Mouse (Mus musculus) myocyte (in vitro differentiated cells): ENCODE results near the gene Aars. TPM values are rescaled to one million over a fixed set of nuclear protein-coding genes. Genes with fewer than 3 reads are reported as not detected.
A peak's percentile ranks its signal among the peaks of the same experiment; 100 is the strongest.

Experiments
- H3K27me3 ChIP-seq: one replicate; pipeline ENCODE4 v1.6.1; 2011; ENCODE audit not compliant: control insufficient read depth, insufficient read depth, insufficient read length
- H3K36me3 ChIP-seq: one replicate; pipeline ENCODE4 v1.6.1; 2011; ENCODE audit not compliant: control insufficient read depth, insufficient read depth
- H3K4me2 ChIP-seq: one replicate; pipeline ENCODE4 v1.6.1; 2011; ENCODE audit warnings: low read depth, control low read depth
- H3K4me3 ChIP-seq: one replicate; pipeline ENCODE4 v1.5.1; 2011; ENCODE audit warnings: mild to moderate bottlenecking, control low read depth, moderate library complexity
- H3K79me2 ChIP-seq: one replicate; pipeline ENCODE4 v1.6.1; 2011; ENCODE audit not compliant: control insufficient read depth, insufficient read depth
- H3ac ChIP-seq: one replicate; pipeline ENCODE4 v1.6.1; 2011; ENCODE audit not compliant: control insufficient read depth, insufficient read length
- CEBPB ChIP-seq: IDR thresholded peaks from 2 replicates; pipeline ENCODE4 v1.6.1; 2011; ENCODE audit warnings: mild to moderate bottlenecking, moderate library complexity; ENCODE audit not compliant: poor library complexity, insufficient read depth, severe bottlenecking
- E2F4 ChIP-seq: IDR thresholded peaks from one replicate; pipeline ENCODE4 v1.6.1; 2011; ENCODE audit warnings: mild to moderate bottlenecking, control low read depth, moderate library complexity; ENCODE audit not compliant: insufficient read depth
- MAX ChIP-seq: IDR thresholded peaks from one replicate; pipeline ENCODE4 v1.6.1; 2011; ENCODE audit warnings: low read depth, mild to moderate bottlenecking, control low read depth
- MYOD1 ChIP-seq, 3 experiments: IDR thresholded peaks; one replicate each; pipeline ENCODE4 v1.6.1; 2011; ENCODE audit warnings: control low read depth in 2 of 3, low read depth in 2 of 3, mild to moderate bottlenecking in 2 of 3, moderate library complexity in 1 of 3; ENCODE audit not compliant: insufficient read length in 2 of 3, control insufficient read depth in 1 of 3
- MYOG ChIP-seq, 3 experiments: IDR thresholded peaks; one replicate each; pipeline ENCODE4 v1.6.1; 2011; ENCODE audit warnings: control low read depth in 2 of 3, low read depth in 2 of 3, mild to moderate bottlenecking in 2 of 3; ENCODE audit not compliant: insufficient read length in 2 of 3, control insufficient read depth in 1 of 3, insufficient read depth in 1 of 3
- POLR2A ChIP-seq: IDR thresholded peaks from one replicate; pipeline ENCODE4 v1.6.1; 2011; ENCODE audit warnings: low read depth, mild to moderate bottlenecking, control low read depth, moderate library complexity; ENCODE audit not compliant: insufficient read length
- POLR2AphosphoS2 ChIP-seq: IDR thresholded peaks from one replicate; pipeline ENCODE4 v1.6.1; 2011; ENCODE audit warnings: low read depth, control low read depth; ENCODE audit not compliant: insufficient read length
- REST ChIP-seq: IDR thresholded peaks from one replicate; pipeline ENCODE4 v1.6.1; 2011; ENCODE audit warnings: mild to moderate bottlenecking, control low read depth, moderate library complexity; ENCODE audit not compliant: insufficient read depth, insufficient read length
- SRF ChIP-seq: IDR thresholded peaks from one replicate; pipeline ENCODE4 v1.6.1; 2011; ENCODE audit warnings: low read depth; ENCODE audit not compliant: control insufficient read depth, insufficient read length
- TCF12 ChIP-seq: IDR thresholded peaks from one replicate; pipeline ENCODE4 v1.6.1; 2011; ENCODE audit warnings: mild to moderate bottlenecking, control low read depth; ENCODE audit not compliant: poor library complexity, insufficient read depth, severe bottlenecking
- TCF3 ChIP-seq: IDR thresholded peaks from one replicate; pipeline ENCODE4 v1.6.1; 2011; ENCODE audit warnings: low read depth, control low read depth; ENCODE audit not compliant: insufficient read length
- USF1 ChIP-seq: IDR thresholded peaks from one replicate; pipeline ENCODE4 v1.6.1; 2011; ENCODE audit warnings: low read depth, mild to moderate bottlenecking, control low read depth, moderate library complexity
- polyA plus RNA-seq: library from polyadenylated mRNA; unstranded; fragments of >200 nt; fragmentation: generic; extraction: Trizol; gene quantifications from one replicate; pipeline ENCODE4 v1.2.1, GENCODE M21; 2012; ENCODE audit warnings: missing spikeins

The Aars gene
- polyA plus RNA-seq, 1 experiment, result 340 TPM

DNA sequence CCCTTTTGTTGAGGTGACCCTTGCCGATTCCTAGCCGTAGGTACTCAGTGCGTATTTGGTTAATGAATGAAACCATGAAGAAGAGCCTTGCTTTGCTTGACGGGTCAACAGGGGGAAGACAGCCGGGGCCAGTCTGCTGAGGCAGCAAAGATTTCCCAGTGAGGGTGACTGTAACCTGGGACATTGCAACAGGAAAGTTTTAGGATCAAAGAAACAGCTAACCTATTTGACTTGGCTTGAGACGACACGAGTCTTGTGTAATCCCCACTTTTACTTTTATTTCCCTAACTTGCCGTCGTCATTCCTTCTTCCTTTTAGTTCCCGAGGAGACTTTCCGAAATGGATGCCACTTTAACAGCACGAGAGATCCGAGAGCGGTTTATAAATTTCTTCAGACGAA lies 3.6 kb downstream of the Aars start:
- Histone ChIP-seq H3K79me2 (peaks cover 35% of the 10 kb centered on the region), H3K36me3 (peaks cover 66% of the 10 kb centered on the region), H3K27me3 (no peaks in the 10 kb centered on the region), H3K4me3 (peak overlapping the region; percentile 81), H3ac (no peak overlapping the region), H3K4me2 (peak overlapping the region; percentile 96)
- TF ChIP-seq MYOG (IDR thresholded peaks at IDR 0.05; ENCODE audit: control insufficient read depth in 1 of 3, insufficient read depth in 1 of 3, insufficient read length in 2 of 3, low read depth in 2 of 3) (no peak), POLR2A (no peak), REST (no peak), E2F4 (no peak), SRF (no peak), TCF3 (no peak), POLR2AphosphoS2 (no peak), MAX (no peak)

DNA sequence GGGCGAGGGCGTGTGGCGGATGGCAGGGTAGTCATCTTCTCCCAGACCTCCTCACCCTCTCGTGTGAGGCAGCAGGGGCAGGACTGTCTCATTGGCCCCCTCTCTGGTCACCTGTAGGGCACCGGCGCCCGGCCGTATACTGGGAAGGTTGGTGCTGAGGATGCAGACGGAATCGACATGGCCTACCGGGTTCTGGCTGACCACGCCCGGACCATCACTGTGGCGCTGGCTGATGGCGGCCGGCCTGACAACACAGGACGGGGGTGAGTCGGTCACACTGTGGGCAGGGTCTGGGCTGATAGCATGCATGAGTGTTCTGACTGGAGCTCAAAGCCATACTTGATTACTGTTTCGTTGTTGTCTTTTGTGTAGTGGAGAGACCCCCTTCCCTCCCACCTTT lies 9.6 kb downstream of the Aars start:
- peak; percentile 69 for TF ChIP-seq POLR2AphosphoS2
- TF ChIP-seq SRF, result no peak
- peak; percentile 18 for TF ChIP-seq POLR2A
- no peak overlapping the region for H3ac ChIP-seq
- no peaks in the 10 kb centered on the region for H3K27me3 ChIP-seq
- no peaks in the 10 kb centered on the region for H3K79me2 ChIP-seq
- H3K4me2 ChIP-seq, result no peak overlapping the region
- H3K4me3 ChIP-seq, result no peak overlapping the region
- peaks cover 95% of the 10 kb centered on the region for H3K36me3 ChIP-seq

DNA sequence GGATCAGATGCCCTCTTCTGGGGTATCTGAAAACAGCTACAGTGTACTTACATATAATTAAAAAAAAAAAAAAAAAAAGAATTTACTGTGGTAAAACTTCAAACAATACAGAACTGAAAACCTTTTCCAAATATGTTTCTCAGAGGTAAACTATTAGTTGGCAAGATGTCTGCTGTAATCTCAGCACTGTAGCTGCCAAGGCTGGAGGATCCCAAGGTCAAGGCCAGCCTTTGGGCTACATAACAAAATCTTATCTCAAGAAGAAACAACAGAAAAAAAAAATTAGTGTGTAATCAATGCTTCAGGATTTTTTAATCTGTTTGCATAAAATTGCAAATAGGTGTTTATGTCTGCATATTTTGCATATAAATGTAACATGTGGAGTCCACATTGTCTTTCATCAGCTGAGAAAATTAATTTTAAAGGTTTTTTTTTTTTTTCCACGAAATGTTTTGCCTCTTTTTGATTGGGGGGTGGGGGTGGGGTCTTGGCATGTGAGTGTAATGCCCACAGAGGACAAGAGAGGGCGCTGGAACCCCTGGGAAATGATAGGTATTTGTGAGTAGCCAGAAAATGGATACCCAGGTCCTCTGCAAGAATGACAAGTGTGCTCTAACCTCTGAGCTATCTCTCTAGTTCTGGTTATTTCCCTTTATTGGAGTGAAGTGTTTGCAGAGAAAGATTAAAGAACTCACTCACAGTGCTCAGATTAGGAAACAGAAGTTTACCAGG lies 11.2 kb downstream of the Aars start:
- Histone ChIP-seq H3ac (no peak overlapping the region), H3K4me3 (no peak overlapping the region), H3K36me3 (peaks cover 91% of the 10 kb centered on the region), H3K27me3 (no peaks in the 10 kb centered on the region), H3K4me2 (no peak overlapping the region), H3K79me2 (no peaks in the 10 kb centered on the region)
- TF ChIP-seq TCF12, result no peak
- no peak for TF ChIP-seq E2F4
- TF ChIP-seq MAX, result no peak
- TF ChIP-seq MYOD1 (IDR thresholded peaks at IDR 0.05; ENCODE audit: control insufficient read depth in 1 of 3, insufficient read length in 2 of 3, low read depth in 2 of 3), result no peak
- no peak for TF ChIP-seq REST
- no peak for TF ChIP-seq TCF3
- no peak for TF ChIP-seq POLR2A
- no peak for TF ChIP-seq POLR2AphosphoS2
- no peak for TF ChIP-seq CEBPB
- TF ChIP-seq MYOG (IDR thresholded peaks at IDR 0.05; ENCODE audit: control insufficient read depth in 1 of 3, insufficient read depth in 1 of 3, insufficient read length in 2 of 3, low read depth in 2 of 3), result no peak
- no peak for TF ChIP-seq SRF
- TF ChIP-seq USF1, result no peak

DNA sequence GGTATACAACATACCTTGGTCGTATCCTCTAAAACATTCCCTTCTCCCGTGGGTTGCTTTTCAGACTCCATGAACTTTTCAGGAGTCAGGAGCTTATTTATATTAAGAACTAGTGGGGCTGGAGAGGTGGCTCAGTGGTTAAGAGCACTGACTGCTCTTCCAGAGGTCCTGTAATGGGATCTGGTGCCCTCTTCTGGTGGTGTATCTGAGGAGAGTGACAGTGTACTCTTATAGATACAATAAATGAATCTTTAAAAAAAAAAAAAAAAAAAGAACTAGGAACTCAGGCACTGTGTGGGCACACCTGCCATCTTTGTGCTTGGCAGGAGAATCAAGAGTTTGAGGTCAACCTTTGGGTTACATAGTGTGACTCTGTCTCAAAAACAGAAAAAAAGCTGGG lies 15.8 kb downstream of the Aars start:
- H3K36me3 ChIP-seq, result peaks cover 93% of the 10 kb centered on the region
- no peaks in the 10 kb centered on the region for H3K79me2 ChIP-seq
- no peak overlapping the region for H3ac ChIP-seq
- no peaks in the 10 kb centered on the region for H3K27me3 ChIP-seq
- TF ChIP-seq POLR2AphosphoS2 (no peak), MAX (no peak), SRF (no peak), MYOG (IDR thresholded peaks at IDR 0.05; ENCODE audit: control insufficient read depth in 1 of 3, insufficient read depth in 1 of 3, insufficient read length in 2 of 3, low read depth in 2 of 3) (no peak), REST (no peak), CEBPB (no peak), POLR2A (no peak), TCF3 (no peak), TCF12 (no peak), MYOD1 (IDR thresholded peaks at IDR 0.05; ENCODE audit: control insufficient read depth in 1 of 3, insufficient read length in 2 of 3, low read depth in 2 of 3) (no peak), USF1 (no peak), E2F4 (no peak)
- H3K4me3 ChIP-seq, result no peak overlapping the region
- no peak overlapping the region for H3K4me2 ChIP-seq

DNA sequence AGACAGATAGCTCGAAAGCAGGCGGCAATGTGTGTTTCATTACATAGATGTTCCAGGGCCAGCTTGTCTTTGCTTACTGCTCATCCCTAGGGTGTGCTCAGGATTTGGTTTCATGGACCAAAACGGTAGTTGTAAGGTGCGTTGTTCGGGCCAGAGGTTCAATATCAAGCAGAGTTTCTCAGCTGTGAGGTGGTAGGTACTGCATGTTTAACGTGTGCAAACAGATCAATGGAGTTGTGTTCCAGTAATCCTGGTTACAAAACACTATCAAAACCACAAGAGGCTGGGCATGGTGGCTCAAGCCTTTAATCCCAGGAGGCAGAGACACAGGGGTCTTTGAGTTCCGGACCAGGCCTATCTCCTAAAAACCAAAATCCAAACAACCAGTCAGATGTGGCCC lies 16.2 kb downstream of the Aars start:
- H3K4me3 ChIP-seq, result no peak overlapping the region
- peaks cover 91% of the 10 kb centered on the region for H3K36me3 ChIP-seq
- H3K27me3 ChIP-seq, result no peaks in the 10 kb centered on the region
- H3ac ChIP-seq, result no peak overlapping the region
- no peaks in the 10 kb centered on the region for H3K79me2 ChIP-seq
- no peak overlapping the region for H3K4me2 ChIP-seq
- no peak for TF ChIP-seq SRF
- no peak for TF ChIP-seq REST
- no peak for TF ChIP-seq USF1
- no peak for TF ChIP-seq MYOG (IDR thresholded peaks at IDR 0.05; ENCODE audit: control insufficient read depth in 1 of 3, insufficient read depth in 1 of 3, insufficient read length in 2 of 3, low read depth in 2 of 3)
- TF ChIP-seq E2F4, result no peak
- no peak for TF ChIP-seq POLR2A
- TF ChIP-seq POLR2AphosphoS2, result no peak
- no peak for TF ChIP-seq CEBPB
- TF ChIP-seq MYOD1 (IDR thresholded peaks at IDR 0.05; ENCODE audit: control insufficient read depth in 1 of 3, insufficient read length in 2 of 3, low read depth in 2 of 3), result no peak
- no peak for TF ChIP-seq MAX
